Mouse (Mus musculus) leukemia stem cell, adult 10-12 weeks (primary cell): Measurements from ENCODE around the gene Rab29. TPM values are rescaled to one million over a fixed set of nuclear protein-coding genes. Genes with fewer than 3 reads are reported as not detected.

Experiments
- polyA plus RNA-seq: library from polyadenylated mRNA; stranded (reverse); fragments of >175 nt; gene quantifications from 2 replicates; pipeline ENCODE4 v1.2.3, GENCODE M21; 2012; ENCODE audit warnings: low replicate concordance

Gene Rab29
- polyA plus RNA-seq, result 1.6 and 6.1 TPM in 2 replicates

GRCm38 (mm10) chr1:131867093-131867945, at the start of gene Rab29:
Gene Rab29, plus strand, starts transcription at chr1:131867224.

GRCm38 (mm10) chr1:131827207-131827786, 39.7 kb upstream of the Rab29 start, which contains the start of gene Slc41a1:
Gene Slc41a1, plus strand, starts transcription at chr1:131827493.

GRCm38 (mm10) chr1:131910001-131910648, 43.1 kb downstream of the Rab29 start, which contains the start of gene Nucks1:
Gene Nucks1, plus strand, starts transcription at chr1:131910534.

Other genes starting within 250 kb of the Rab29 start
- 68.5 and 139 TPM in 2 replicates for gene Ctse, start 228.9 kb upstream of the Rab29 start, polyA plus RNA-seq
- 0.21 and 0.54 TPM in 2 replicates for gene Rab7b, start 178.5 kb upstream of the Rab29 start, polyA plus RNA-seq
- gene Slc26a9, start 123.2 kb upstream of the Rab29 start, polyA plus RNA-seq, result not detected in 2 replicates
- gene Pm20d1, start 69.8 kb upstream of the Rab29 start, polyA plus RNA-seq, result 0.06 and 0.16 TPM in 2 replicates
- gene Slc41a1, start 39.7 kb upstream of the Rab29 start, polyA plus RNA-seq, result 3.9 and 14.9 TPM in 2 replicates
- 8.3 and 8.5 TPM in 2 replicates for gene Nucks1, start 43.3 kb downstream of the Rab29 start, polyA plus RNA-seq
- gene Slc45a3, start 95.7 kb downstream of the Rab29 start, polyA plus RNA-seq, result 2.2 and 7.9 TPM in 2 replicates
- 4.5 and 10.2 TPM in 2 replicates for gene Elk4, start 140.4 kb downstream of the Rab29 start, polyA plus RNA-seq
- gene Mfsd4a, start 200.8 kb downstream of the Rab29 start, polyA plus RNA-seq, result 0.07 and 0.21 TPM in 2 replicates